Mouse (Mus musculus) heart, adult 11 months (tissue): ENCODE data around the gene Pcyt2.

Experiments
- DNase-seq: peaks from one replicate; pipeline ENCODE4 v3.0.0; 2022

Gene Pcyt2

GRCm38 (mm10) chr11:120580190-120580589 is 37.5 kb downstream of the Pcyt2 start:
- peak; percentile 96 for DNase-seq

DNA sequence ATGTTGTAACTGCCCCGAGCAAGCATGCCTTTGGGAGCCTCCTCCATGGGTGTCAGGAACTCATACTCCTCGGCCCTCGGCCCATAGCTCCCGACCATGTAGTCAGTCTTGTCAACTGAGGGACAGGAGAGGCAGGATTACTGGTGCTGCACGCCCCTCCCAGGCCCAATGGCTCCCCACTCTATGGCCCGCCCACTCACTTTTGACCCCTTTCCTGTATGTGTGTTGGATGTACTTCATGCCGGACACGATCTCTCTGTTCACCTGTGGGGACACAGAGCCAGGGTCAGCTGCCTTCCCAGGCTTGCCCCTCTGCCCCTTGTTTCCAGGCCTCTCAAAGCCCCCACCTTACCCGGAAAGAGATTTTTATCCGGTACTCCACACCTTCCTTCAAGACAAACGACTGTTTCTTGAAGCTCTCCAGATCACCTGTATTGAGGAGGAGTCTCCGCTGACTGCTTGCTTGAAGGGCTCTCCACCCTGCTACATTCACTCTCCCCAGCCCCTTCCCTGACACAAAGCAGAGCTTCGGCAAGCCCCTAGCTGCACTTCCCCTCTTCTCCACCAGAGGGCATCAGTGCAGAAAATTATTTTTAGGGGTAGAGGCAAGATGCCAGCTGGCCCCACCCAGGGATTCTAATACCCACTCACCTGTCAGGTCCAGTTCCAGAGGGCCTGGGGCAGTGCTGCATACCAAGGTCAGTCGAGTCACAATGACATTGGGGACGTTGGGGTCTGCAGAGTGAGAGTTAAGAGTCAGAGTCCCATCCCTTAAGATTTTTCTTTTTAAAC is 38.2 kb downstream of the Pcyt2 start:
- peak; percentile 96 for DNase-seq

DNA sequence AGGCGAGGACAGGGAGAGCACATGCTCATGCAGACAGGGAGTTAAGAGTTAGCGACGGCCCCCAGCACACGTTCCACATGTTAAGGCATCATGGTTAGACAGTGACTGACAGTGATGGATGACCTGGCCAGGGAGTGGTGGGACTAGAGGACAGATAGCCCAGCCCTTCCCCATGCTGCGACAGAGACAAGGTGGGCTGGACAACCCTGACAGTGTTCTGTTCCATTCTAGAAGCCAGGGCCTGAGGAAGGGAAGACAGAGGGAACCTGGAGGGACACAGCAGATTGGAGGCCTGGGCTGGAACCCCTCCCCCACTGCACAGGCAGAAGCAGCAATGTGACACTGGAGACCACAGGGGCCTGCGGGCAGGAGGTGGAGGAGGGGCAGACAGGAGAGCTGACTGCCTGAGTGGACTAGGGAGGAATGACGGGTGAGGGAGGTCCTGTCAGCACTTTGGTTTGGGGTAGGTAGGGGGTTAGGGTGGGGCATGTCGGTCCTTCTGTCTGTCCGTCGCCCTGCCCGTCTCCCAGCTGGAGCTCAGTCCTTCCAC is 39.0 kb downstream of the Pcyt2 start:
- DNase-seq, result peak; percentile 94

DNA sequence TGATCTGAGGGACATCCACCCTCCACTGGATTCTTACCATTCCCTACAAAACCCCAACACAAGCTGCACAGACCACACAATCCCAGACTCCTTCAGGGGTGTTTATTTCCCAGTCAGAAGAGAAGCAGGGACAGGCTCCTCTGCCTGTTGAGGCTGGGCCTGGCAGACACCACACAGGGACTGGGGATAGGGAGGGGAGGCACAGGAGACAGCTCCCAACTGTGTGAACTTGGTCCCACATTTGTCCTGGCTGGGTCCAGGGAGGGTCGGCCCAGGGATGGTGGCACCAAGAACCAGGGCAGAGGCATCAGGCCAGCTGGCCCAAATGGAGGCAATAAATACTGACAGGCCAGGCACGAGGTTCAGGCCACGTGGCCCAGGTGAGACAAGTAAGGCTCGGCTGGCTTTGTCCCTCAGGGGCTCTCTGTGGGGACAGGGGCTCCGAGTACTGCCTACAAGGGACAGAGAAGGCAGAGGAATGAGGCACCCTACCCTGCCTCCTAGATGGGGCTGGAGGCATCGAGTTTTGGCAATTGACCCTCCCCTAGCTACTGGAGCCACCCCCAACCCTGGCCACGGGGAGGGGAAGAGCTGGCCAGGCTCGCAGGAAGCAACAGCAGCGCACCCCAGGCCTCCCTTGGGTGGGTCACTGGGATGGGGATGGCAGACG is 39.6 kb downstream of the Pcyt2 start:
- DNase-seq, result peak; percentile 93

DNA sequence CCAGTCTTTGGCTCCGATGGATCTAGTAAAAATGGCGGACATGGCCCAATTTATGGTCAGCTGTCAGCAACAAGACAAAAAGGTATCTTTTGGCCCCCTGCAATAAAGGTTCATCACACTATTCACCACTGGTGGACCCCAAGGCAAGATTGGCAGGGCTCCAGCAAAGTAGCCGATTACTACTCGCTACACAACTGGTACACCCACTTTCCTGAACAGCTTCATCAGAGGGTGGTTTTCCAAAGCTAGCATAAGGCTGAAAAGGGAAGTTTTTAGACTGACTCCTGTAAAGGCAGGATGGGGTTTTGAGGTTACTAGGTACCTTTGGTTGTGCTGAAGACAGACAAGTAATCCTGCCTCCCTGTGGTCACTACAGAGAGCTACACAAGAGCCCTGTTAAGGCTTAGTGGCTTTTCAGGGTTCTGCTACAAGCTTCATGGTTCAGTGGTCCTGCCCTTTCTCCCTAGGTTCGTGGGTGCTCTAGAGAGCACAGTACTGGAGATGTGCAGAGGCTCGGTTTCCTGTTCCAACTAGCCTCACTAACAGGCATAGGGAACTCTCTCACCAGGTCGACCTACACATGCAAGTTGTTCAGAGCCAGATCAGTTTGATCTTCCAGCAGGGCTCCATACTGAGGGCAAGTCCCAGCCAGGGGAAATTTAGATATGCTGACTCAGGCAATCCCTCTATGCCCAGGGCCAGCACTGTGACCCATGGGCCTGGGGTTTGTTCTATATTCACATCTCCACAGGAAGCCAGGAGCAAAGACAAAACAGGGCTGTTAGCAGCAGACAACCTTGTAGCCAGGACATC is 40.3 kb downstream of the Pcyt2 start:
- peak; percentile 92 for DNase-seq

GRCm38 (mm10) chr11:120576365-120576981 is 41.3 kb downstream of the Pcyt2 start:
- peak; percentile 87 for DNase-seq

- no peak for DNase-seq
Measured at GRCm38 (mm10) chr11:120575940-120576339, 41.8 kb downstream of the Pcyt2 start.

DNA sequence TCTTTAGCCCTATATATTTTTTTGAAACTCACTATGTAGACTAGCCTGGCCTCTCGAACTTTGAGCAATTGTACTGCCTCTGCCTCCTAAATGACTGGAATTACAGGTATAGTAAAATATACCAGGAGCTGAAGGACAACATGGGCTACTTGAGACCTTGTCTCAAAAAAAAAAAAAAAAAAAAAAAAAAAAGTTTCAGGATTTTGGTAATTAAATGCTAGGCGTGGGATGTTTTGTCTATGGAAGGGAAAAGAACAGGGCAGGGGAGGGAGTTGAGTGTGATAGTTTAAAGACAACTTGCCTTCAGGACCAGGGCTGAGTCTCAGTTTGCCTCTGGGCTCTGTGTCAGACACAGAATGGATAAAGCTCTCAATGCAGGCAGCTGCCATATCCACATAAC is 42.7 kb downstream of the Pcyt2 start:
- no peak for DNase-seq

- DNase-seq, result no peak
Measured at GRCm38 (mm10) chr11:120574278-120574600, 43.5 kb downstream of the Pcyt2 start.

- DNase-seq, result peak; percentile 92
Measured at GRCm38 (mm10) chr11:120573585-120574277, 44.0 kb downstream of the Pcyt2 start.

GRCm38 (mm10) chr11:120572752-120573584 is 44.8 kb downstream of the Pcyt2 start, which contains the start of gene P4hb:
TSS of gene P4hb (minus strand) at chr11:120573253.
- DNase-seq, result peak; percentile 100

- no peak for DNase-seq
Measured at GRCm38 (mm10) chr11:120572417-120572751, 45.4 kb downstream of the Pcyt2 start.

DNA sequence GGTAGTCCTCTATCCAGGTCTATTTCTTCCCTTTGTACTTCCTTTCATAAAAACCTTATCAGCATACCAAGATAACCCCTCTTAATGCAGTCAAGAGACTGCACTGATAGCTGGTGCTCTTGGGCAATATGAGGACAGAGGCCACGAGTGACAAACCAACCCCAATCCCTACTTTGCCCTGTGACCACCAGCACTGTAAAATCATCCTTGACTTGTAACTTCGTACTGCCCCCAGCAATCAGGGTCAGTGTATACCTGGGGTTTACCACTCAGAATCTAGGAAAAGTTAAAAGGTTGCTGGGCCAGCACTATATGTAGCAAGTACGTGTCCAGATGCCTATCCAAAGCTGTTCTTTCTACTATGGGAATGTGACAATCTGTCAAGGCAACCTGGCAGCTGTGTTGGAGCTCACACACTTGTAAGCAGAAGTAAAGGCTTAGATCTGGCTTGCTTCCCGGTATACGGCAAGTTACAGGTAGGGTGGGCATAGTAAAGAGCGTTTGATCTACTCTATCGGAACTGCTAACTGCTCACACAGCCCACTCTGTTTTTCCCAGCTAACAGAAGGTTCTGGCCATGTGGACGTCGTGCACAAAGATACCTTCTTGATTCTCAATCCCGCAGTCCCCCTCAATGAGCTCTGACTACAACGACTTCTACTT is 45.9 kb downstream of the Pcyt2 start:
- peak; percentile 86 for DNase-seq

DNA sequence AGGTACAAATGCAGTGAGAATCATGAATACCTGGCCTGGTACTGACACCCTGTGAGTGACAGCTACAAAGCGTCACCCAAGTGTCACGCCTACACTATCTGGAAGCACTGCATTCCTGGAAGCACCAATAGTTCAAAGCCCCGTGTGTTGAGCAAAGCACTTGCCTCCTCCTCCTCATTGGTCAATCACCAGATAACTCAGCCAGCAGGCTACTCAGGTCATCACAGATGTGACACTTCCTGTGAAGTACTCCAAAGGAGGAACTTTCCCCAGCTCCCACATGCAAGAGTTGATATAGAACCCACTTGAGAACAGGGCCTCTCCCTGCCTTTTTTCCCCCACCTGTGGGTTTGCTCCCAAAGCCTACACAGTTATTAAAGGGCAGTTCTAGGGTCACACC is 46.6 kb downstream of the Pcyt2 start:
- DNase-seq, result peak; percentile 88

GRCm38 (mm10) chr11:120568324-120568723 is 49.4 kb downstream of the Pcyt2 start:
- DNase-seq, result no peak

DNA sequence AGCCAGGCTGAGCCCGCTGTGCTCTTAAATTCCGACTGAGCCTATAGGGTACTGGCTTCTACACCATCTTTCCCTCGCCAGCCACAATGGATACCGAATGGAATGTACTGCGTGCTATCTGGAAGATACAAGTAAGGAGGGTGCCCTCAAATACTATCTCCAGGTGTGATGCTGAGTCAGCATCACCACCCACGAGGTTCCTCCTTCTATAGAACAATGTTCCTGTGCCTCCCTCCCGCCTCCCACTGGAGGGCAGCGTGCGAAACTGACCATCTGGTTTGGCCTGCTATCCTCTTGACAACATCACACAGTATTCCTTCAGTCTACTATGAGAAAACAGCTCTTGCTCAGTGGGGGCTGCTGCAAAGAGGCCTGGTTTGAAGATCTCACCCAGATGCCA is 52.6 kb downstream of the Pcyt2 start:
- DNase-seq, result no peak

GRCm38 (mm10) chr11:120562949-120563348 is 54.8 kb downstream of the Pcyt2 start:
- DNase-seq, result peak; percentile 81

- peak; percentile 79 for DNase-seq
Measured at GRCm38 (mm10) chr11:120560952-120561728, 56.6 kb downstream of the Pcyt2 start.
